Comparison of ENCODE assay signal across 16 mouse cellular contexts in the genomic region with DNA sequence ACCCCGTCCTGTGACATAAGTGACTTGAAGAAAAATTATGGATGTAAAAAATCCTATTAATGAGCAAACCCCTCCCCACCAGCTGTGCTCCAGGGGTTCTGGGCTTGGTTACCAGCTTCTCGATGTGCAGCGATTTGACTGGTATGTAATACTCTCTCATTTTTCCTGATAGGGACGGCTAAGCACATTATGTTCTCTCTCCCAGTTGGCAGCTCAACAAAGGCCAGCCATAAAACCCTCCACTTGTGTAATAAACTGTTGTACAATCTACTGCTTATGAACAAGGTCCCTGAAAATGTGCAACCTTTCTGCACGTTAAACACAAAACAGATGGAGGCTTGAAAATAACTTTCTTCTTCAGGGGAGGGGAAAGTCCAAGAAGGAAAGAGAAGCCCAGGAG.
DNase-seq lines count a peak whose midpoint lies in the region; ATAC-seq lines count a peak whose summit lies in the region.
"Had no signal": no experiment of that assay in that cellular context is flagged by ENCODE, and none has a peak within 500 bp of the region (broad histone marks: within the 10 kb centered on the region; RNA-seq: fewer than 3 reads in every experiment).

No protein-coding gene starts in this region.

- H3K27ac ChIP-seq in embryonic facial prominence, embryonic 11.5 days (replicated peaks; ENCODE audit: low read depth, low read length): no peak overlapping the region
- H3K27ac ChIP-seq in embryonic facial prominence, embryonic 10.5 days (replicated peaks): no peak overlapping the region
- peak overlapping the region; percentile 71 for H3K27ac ChIP-seq in limb, embryonic 10.5 days
- H3K27ac ChIP-seq: hindbrain, embryonic 15.5 days; liver, embryonic 12.5 days; neural tube, embryonic 13.5 days had no signal

- H3K4me1 ChIP-seq in embryonic facial prominence, embryonic 11.5 days (ENCODE audit: control insufficient read depth, insufficient read depth, low read length): no peaks in the 10 kb centered on the region
- peaks cover 15% of the 10 kb centered on the region for H3K4me1 ChIP-seq in embryonic facial prominence, embryonic 10.5 days
- peaks cover 33% of the 10 kb centered on the region for H3K4me1 ChIP-seq in limb, embryonic 10.5 days
- H3K4me1 ChIP-seq: hindbrain, embryonic 15.5 days; liver, embryonic 12.5 days had no signal

- no peak overlapping the region for H3K9ac ChIP-seq in embryonic facial prominence, embryonic 11.5 days (replicated peaks; ENCODE audit: low read length)
- H3K9ac ChIP-seq: hindbrain, embryonic 15.5 days; liver, embryonic 12.5 days; neural tube, embryonic 13.5 days had no signal

- H3K36me3 ChIP-seq in embryonic facial prominence, embryonic 11.5 days (replicated peaks; ENCODE audit: control insufficient read depth, insufficient read depth, low read depth, low read length): no peaks in the 10 kb centered on the region
- no peaks in the 10 kb centered on the region for H3K36me3 ChIP-seq in embryonic facial prominence, embryonic 10.5 days (replicated peaks)
- H3K36me3 ChIP-seq in limb, embryonic 10.5 days: no peaks in the 10 kb centered on the region
- H3K36me3 ChIP-seq: hindbrain, embryonic 15.5 days; liver, embryonic 12.5 days; neural tube, embryonic 13.5 days had no signal

- no peak for ATAC-seq in embryonic facial prominence, embryonic 11.5 days (replicated peaks; ENCODE audit: insufficient number of reproducible peaks, low FRiP score, low TSS enrichment, low read depth)
- ATAC-seq: activated CD4-positive, CD25-positive, alpha-beta regulatory T cell, adult 4 months; forebrain, embryonic 16.5 days; liver, embryonic 12.5 days; midbrain, embryonic 16.5 days had no signal

- no peaks in the 10 kb centered on the region for H3K9me3 ChIP-seq in embryonic facial prominence, embryonic 11.5 days (replicated peaks; ENCODE audit: control insufficient read depth, low read length)
- no peaks in the 10 kb centered on the region for H3K9me3 ChIP-seq in embryonic facial prominence, embryonic 10.5 days
- H3K9me3 ChIP-seq in limb, embryonic 10.5 days (replicated peaks): no peaks in the 10 kb centered on the region
- H3K9me3 ChIP-seq: hindbrain, embryonic 15.5 days; liver, embryonic 12.5 days had no signal

- 67% methylated on average over 5 of the region's 5 CpGs for WGBS in embryonic facial prominence, embryonic 11.5 days
- 77% methylated on average over 5 of the region's 5 CpGs for WGBS in embryonic facial prominence, embryonic 10.5 days
- WGBS in limb, embryonic 10.5 days: 53% methylated on average over 5 of the region's 5 CpGs

- no peak overlapping the region for H3K4me3 ChIP-seq in embryonic facial prominence, embryonic 11.5 days (ENCODE audit: low read depth, low read length)
- H3K4me3 ChIP-seq in embryonic facial prominence, embryonic 10.5 days: no peak overlapping the region
- no peak overlapping the region for H3K4me3 ChIP-seq in limb, embryonic 10.5 days
- H3K4me3 ChIP-seq: hindbrain, embryonic 15.5 days; liver, embryonic 12.5 days; neural tube, embryonic 13.5 days had no signal

- H3K4me2 ChIP-seq in embryonic facial prominence, embryonic 11.5 days (ENCODE audit: low read depth, low read length): no peak overlapping the region
- H3K4me2 ChIP-seq: hindbrain, embryonic 15.5 days; liver, embryonic 12.5 days; neural tube, embryonic 13.5 days had no signal

- peak; percentile 12 for DNase-seq in embryonic facial prominence, embryonic 11.5 days (ENCODE audit: low spot score)
- no peak for DNase-seq in embryonic facial prominence, embryonic 10.5 days (ENCODE audit: low spot score)
- DNase-seq in urinary bladder, postnatal 25 days (ENCODE audit: low spot score): peak; percentile 16
- no peak for DNase-seq in urinary bladder, postnatal 10 days (ENCODE audit: low spot score)
- no peak for DNase-seq in limb, embryonic 10.5 days (ENCODE audit: low spot score)
- peak; percentile 20 to 51 for DNase-seq in urinary bladder, postnatal 36 days (ENCODE audit: low spot score in 2 of 2)
- DNase-seq in embryo, embryonic 9.5 days (ENCODE audit: extremely low spot score): no peak
- DNase-seq in yolk sac, embryonic 10.5 days (ENCODE audit: low spot score): no peak
- DNase-seq: kidney, postnatal 10 days; thymus, adult 2 months had no signal

- H3K27me3 ChIP-seq in embryonic facial prominence, embryonic 11.5 days (ENCODE audit: control insufficient read depth, insufficient read depth, low read length): no peaks in the 10 kb centered on the region
- H3K27me3 ChIP-seq in embryonic facial prominence, embryonic 10.5 days (replicated peaks; ENCODE audit: low read depth, poor library complexity, severe bottlenecking): no peaks in the 10 kb centered on the region
- no peaks in the 10 kb centered on the region for H3K27me3 ChIP-seq in limb, embryonic 10.5 days (ENCODE audit: low read depth, poor library complexity, severe bottlenecking)
- H3K27me3 ChIP-seq: hindbrain, embryonic 15.5 days; liver, embryonic 12.5 days; neural tube, embryonic 13.5 days had no signal

Comparison
In these comparisons a context has a peak if more than half of its experiments do, and no peak if none do; other contexts are left out.
1. DNase-seq: peak in embryonic facial prominence, embryonic 11.5 days (single experiment), urinary bladder, postnatal 25 days (single experiment) and urinary bladder, postnatal 36 days (2 of 2); none in embryonic facial prominence, embryonic 10.5 days (single experiment), urinary bladder, postnatal 10 days (single experiment), limb, embryonic 10.5 days (single experiment), embryo, embryonic 9.5 days (single experiment) and yolk sac, embryonic 10.5 days (single experiment).